43 mouse cellular contexts compared by ENCODE assay signal in genomic region chr14:95880954-95881353, GRCm38 (mm10). TPM values are rescaled to one million over a fixed set of nuclear protein-coding genes. Genes with fewer than 3 reads are reported as not detected.
"Had no signal": no experiment of that assay in that cellular context is flagged by ENCODE, and none has a peak within 500 bp of the region (broad histone marks: within the 10 kb centered on the region; RNA-seq: fewer than 3 reads in every experiment).

Gene 4921530L21Rik, plus strand, starts transcription at chr14:95881254.

- DNase-seq: heart, postnatal 10 days; heart, postnatal 14 days; heart, postnatal 36 days; heart, postnatal 4 days; kidney, adult 11 months; kidney, adult 18-20 months; kidney, adult 2 months; kidney, adult 8-10 months; kidney, adult 9 months; kidney, postnatal 10 days; kidney, postnatal 14 days; kidney, postnatal 25 days; kidney, postnatal 36 days; kidney, postnatal 4 days; layer of hippocampus, adult 9-11 months; layer of hippocampus, postnatal 36 days had no signal

- H3K27ac ChIP-seq: heart, embryonic 10.5 days; heart, embryonic 13.5 days; heart, embryonic 15.5 days; hindbrain, embryonic 10.5 days; hindbrain, embryonic 12.5 days; hindbrain, embryonic 13.5 days; hindbrain, embryonic 14.5 days; hindbrain, embryonic 15.5 days; hindbrain, postnatal 0 days; intestine, embryonic 15.5 days; kidney, embryonic 15.5 days; kidney, postnatal 0 days; layer of hippocampus, adult 2 months had no signal

- H3K27me3 ChIP-seq: heart, embryonic 12.5 days; heart, embryonic 13.5 days; heart, embryonic 15.5 days; hindbrain, embryonic 12.5 days; hindbrain, embryonic 13.5 days; hindbrain, embryonic 15.5 days; intestine, embryonic 15.5 days; kidney, embryonic 15.5 days had no signal

- H3K36me3 ChIP-seq: heart, embryonic 10.5 days; heart, embryonic 12.5 days; heart, embryonic 13.5 days; heart, embryonic 15.5 days; hindbrain, embryonic 10.5 days; hindbrain, embryonic 12.5 days; hindbrain, embryonic 13.5 days; hindbrain, embryonic 15.5 days; intestine, embryonic 15.5 days; kidney, embryonic 15.5 days had no signal

- H3K4me1 ChIP-seq: heart, embryonic 10.5 days; heart, embryonic 12.5 days; heart, embryonic 13.5 days; heart, embryonic 15.5 days; hindbrain, embryonic 10.5 days; hindbrain, embryonic 12.5 days; intestine, embryonic 15.5 days; kidney, embryonic 15.5 days had no signal

- H3K4me3 ChIP-seq: heart, embryonic 10.5 days; heart, embryonic 12.5 days; heart, embryonic 13.5 days; heart, embryonic 15.5 days; hindbrain, embryonic 10.5 days; hindbrain, embryonic 12.5 days; hindbrain, embryonic 13.5 days; hindbrain, embryonic 15.5 days; intestine, embryonic 15.5 days; kidney, embryonic 15.5 days; layer of hippocampus, adult 2 months had no signal

RNA-seq across cellular contexts. Expression of gene 4921530L21Rik, which starts in this region (rescaled TPM):
- polyA plus RNA-seq: heart, embryonic 10.5 days; heart, embryonic 11.5 days; heart, embryonic 12.5 days; heart, embryonic 13.5 days; heart, embryonic 14.5 days; heart, embryonic 15.5 days; heart, embryonic 16.5 days; heart, postnatal 0 days; hindbrain, embryonic 10.5 days; hindbrain, embryonic 11.5 days; hindbrain, embryonic 12.5 days; hindbrain, embryonic 13.5 days; hindbrain, embryonic 14.5 days; hindbrain, embryonic 15.5 days; hindbrain, embryonic 16.5 days; inflammation-experienced regulatory T-cells, adult 6 months; intestine, embryonic 14.5 days; intestine, embryonic 15.5 days; intestine, embryonic 16.5 days; intestine, postnatal 0 days; kidney, adult 2 months; kidney, embryonic 14.5 days; kidney, embryonic 15.5 days; kidney, embryonic 16.5 days; kidney, postnatal 0 days; large intestine, adult 2 months had no signal
